Mouse (Mus musculus) liver, postnatal 0 days (tissue): ENCODE measurements at regions not wholly inside any gene's neighbourhood (a gene's known extent, or its start where the extent isn't known, plus 50 kb on each side); places are given as distances from the start of the nearest gene placed in this dataset.

Experiments
- CTCF ChIP-seq: sonication (generic); IDR thresholded peaks from 2 replicates; pipeline ENCODE4 v1.5.1; 2016; ENCODE audit warnings: antibody characterized with exemption, low read depth
- EP300 ChIP-seq: IDR thresholded peaks from 2 replicates; pipeline ENCODE4 v1.6.1; 2016; ENCODE audit warnings: antibody characterized with exemption, low read depth, mild to moderate bottlenecking

DNA sequence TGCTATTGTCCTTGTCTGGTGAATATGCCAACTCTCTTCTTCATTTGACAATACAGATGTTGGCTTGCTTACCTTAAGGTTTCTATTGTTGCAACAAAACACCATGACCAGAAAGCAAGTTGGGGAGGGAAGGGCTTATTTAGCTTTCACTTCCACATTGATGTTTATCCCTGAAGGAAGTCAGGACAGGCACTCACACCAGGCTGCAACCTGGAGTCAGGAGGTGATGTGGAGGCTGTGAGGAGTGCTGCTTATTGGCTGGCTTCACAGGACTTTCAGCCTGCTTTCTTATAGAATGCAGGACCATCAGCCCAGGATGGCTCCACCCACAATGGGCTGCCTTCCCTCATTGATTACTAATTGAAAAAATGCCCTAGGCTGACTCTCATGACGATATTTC lies 177.9 kb upstream of the Kif2a start:
- no peak for TF ChIP-seq CTCF
- TF ChIP-seq EP300 = no peak
